Mouse (Mus musculus) liver, adult 2 months (tissue): ENCODE measurements at regions not wholly inside any gene's neighbourhood (a gene's known extent, or its start where the extent isn't known, plus 50 kb on each side); places are given as distances from the start of the nearest gene placed in this dataset.

Experiments used
- DNase-seq: peaks from one replicate; pipeline ENCODE4 v3.0.0-alpha.2; 2011; ENCODE audit warnings: low read depth, low spot score; ENCODE audit errors: extremely low read depth
- H3K27ac ChIP-seq: fragments of 200-500 bp; replicated peaks from 2 replicates; pipeline ENCODE4 v1.5.1; 2012; ENCODE audit warnings: low read depth, mild to moderate bottlenecking, control low read depth, inconsistent platforms, low read length; ENCODE audit not compliant: insufficient read depth
- H3K27me3 ChIP-seq: fragments of 200-500 bp; 2 replicates; pipeline ENCODE4 v1.6.1; 2012; ENCODE audit warnings: mild to moderate bottlenecking, moderate library complexity, low read length, inconsistent platforms; ENCODE audit not compliant: control insufficient read depth, insufficient read depth
- H3K36me3 ChIP-seq: fragments of 200-500 bp; 2 replicates; pipeline ENCODE4 v1.6.1; 2012; ENCODE audit warnings: low read length, inconsistent platforms; ENCODE audit not compliant: control insufficient read depth, insufficient read depth
- H3K4me1 ChIP-seq: fragments of 200-500 bp; 2 replicates; pipeline ENCODE4 v1.6.1; 2011; ENCODE audit warnings: low read length; ENCODE audit not compliant: control insufficient read depth, insufficient read depth
- H3K4me3 ChIP-seq: fragments of 200-500 bp; 2 replicates; pipeline ENCODE4 v1.5.1; 2011; ENCODE audit warnings: low read depth, mild to moderate bottlenecking, control low read depth, low read length, moderate library complexity; ENCODE audit not compliant: insufficient read depth
- H3K79me2 ChIP-seq: fragments of 200-500 bp; 2 replicates; pipeline ENCODE4 v1.6.1; 2012; ENCODE audit warnings: inconsistent platforms, mild to moderate bottlenecking, low read length, moderate library complexity; ENCODE audit not compliant: control insufficient read depth, insufficient read depth
- H3K9ac ChIP-seq: fragments of 200-500 bp; 2 replicates; pipeline ENCODE4 v1.6.1; 2012; ENCODE audit warnings: low read depth, mild to moderate bottlenecking, control low read depth, inconsistent platforms, low read length
- CTCF ChIP-seq: fragments of 200-500 bp; IDR thresholded peaks from 2 replicates; pipeline ENCODE4 v1.5.1; 2011; ENCODE audit warnings: low read depth, low read length, control low read depth
- POLR2A ChIP-seq: fragments of 200-500 bp; IDR thresholded peaks from 2 replicates; pipeline ENCODE4 v1.6.1; 2011; ENCODE audit warnings: low read length, control low read depth; ENCODE audit not compliant: insufficient read depth; ENCODE audit errors: extremely low read depth
- WGBS: fragments of 180-500 bp; shearing (Covaris S2); methylation state at CpG from one replicate; pipeline ENCODE4 v1.1.7; 2018; 5-methylcytosine and 5-hydroxymethylcytosine counted together

DNA sequence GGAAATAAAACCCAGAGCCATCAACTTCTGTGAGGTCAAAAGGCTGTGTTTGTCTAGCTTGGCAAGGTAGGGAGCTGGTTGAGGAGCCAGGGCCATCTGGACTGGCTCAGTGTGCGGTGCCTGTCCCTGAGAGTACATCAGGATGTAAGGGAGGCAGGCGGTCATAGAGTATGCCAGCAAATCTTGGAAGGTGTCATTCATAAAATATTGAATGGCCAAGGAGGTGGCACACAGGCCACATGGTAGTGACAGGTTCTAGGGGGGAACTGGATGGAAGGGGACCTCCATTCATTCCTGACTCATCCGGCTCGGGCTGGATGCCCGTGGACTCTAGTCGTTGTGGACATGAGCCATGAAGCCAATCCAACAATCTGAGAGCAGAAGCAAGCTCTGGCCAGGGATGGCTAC is 252.0 kb downstream of the Sipa1l2 start:
- WGBS: 20% methylated on average over 6 of the region's 6 CpGs
- TF ChIP-seq CTCF (no peak), POLR2A (no peak)

DNA sequence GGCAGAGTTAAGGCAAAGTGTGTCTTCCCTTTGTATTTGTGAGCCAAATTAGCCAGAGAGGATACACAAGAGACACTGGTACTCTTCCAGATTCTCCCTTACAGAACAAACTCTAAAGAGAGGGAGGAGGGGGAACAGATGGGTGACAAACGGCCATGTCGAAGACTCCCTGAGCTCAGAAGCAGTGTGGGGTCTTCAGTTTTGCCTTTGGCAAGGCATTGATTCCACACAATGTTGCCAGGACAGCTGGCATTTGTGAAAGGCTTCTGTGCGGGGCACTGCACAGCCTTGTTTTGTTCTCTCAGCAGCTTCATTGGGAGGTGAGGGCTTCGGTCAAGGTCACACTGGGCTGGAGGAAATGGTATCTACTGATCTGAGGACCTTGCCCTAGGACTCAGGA is 253.9 kb downstream of the Sipa1l2 start:
- Histone ChIP-seq H3K36me3 (no peaks in the 10 kb centered on the region), H3K4me3 (no peak overlapping the region), H3K27ac (no peak overlapping the region), H3K9ac (no peak overlapping the region), H3K79me2 (no peaks in the 10 kb centered on the region), H3K4me1 (peaks cover 17% of the 10 kb centered on the region), H3K27me3 (no peaks in the 10 kb centered on the region)
- 30% methylated on average over 4 of the region's 4 CpGs for WGBS
- DNase-seq: peak; percentile 86
- TF ChIP-seq POLR2A (no peak), CTCF (no peak)

More for the DNA sequence above, 252.0 kb downstream of the Sipa1l2 start:
- H3K27ac ChIP-seq: no peak overlapping the region
- H3K27me3 ChIP-seq: no peaks in the 10 kb centered on the region
- H3K4me1 ChIP-seq: peaks cover 10% of the 10 kb centered on the region
- H3K9ac ChIP-seq: no peak overlapping the region
- H3K4me3 ChIP-seq: no peak overlapping the region
- peak; percentile 92 for DNase-seq
- no peaks in the 10 kb centered on the region for H3K36me3 ChIP-seq
- no peaks in the 10 kb centered on the region for H3K79me2 ChIP-seq

- H3K4me1 ChIP-seq: peaks cover 17% of the 10 kb centered on the region
- H3K27ac ChIP-seq: no peak overlapping the region
- no peaks in the 10 kb centered on the region for H3K36me3 ChIP-seq
- TF ChIP-seq POLR2A: no peak
- no peak for TF ChIP-seq CTCF
- H3K4me3 ChIP-seq: no peak overlapping the region
- no peaks in the 10 kb centered on the region for H3K27me3 ChIP-seq
- WGBS: 83% methylated on average over 6 of the region's 6 CpGs
- H3K79me2 ChIP-seq: no peaks in the 10 kb centered on the region
- DNase-seq: no peak
- no peak overlapping the region for H3K9ac ChIP-seq
These were observed 254.6 kb downstream of the Sipa1l2 start for GRCm38 (mm10) chr8:125314996-125315395.

DNA sequence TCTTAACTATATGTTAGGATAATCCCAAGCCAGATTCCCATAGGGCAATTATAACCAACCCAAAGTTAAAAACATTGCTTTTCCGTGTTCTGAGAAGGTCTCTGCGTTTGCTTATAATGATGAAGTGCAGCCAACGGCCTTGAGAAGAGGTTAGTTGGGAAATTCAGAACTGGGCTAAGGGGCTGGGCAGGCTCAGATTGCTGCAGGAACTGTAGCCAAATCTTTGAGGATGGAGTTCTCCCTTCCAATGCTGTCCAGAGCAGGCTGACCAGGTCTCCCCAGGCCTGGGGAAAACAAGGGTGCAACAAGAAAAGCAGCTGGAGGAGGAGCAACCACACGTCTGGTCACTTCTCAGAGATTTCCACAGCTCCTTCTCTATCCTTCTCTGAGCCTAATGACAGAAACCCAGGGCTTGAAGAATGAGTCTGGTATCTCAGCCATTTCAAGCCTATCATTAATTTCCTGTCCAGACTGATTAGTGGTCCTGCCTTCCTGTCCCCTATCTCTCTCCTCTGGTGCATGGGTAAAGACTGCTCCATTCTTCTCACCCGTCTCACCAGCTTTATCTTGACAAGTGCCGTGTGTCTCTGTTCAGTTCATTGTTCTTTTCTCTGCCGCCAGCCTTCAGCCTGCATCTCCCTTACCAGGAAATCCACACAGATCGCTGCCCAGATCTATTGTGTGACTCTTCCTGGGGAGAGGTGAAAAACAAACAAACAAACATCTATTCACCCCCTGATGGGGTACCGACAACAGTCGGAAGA is 255.2 kb downstream of the Sipa1l2 start:
- Histone ChIP-seq H3K27me3 (no peaks in the 10 kb centered on the region), H3K79me2 (no peaks in the 10 kb centered on the region), H3K9ac (no peak overlapping the region), H3K27ac (no peak overlapping the region), H3K4me1 (peaks cover 17% of the 10 kb centered on the region), H3K4me3 (no peak overlapping the region), H3K36me3 (no peaks in the 10 kb centered on the region)
- WGBS: 65% methylated on average over 10 of the region's 10 CpGs
- DNase-seq: no peak
- TF ChIP-seq CTCF (no peak), POLR2A (no peak)

DNA sequence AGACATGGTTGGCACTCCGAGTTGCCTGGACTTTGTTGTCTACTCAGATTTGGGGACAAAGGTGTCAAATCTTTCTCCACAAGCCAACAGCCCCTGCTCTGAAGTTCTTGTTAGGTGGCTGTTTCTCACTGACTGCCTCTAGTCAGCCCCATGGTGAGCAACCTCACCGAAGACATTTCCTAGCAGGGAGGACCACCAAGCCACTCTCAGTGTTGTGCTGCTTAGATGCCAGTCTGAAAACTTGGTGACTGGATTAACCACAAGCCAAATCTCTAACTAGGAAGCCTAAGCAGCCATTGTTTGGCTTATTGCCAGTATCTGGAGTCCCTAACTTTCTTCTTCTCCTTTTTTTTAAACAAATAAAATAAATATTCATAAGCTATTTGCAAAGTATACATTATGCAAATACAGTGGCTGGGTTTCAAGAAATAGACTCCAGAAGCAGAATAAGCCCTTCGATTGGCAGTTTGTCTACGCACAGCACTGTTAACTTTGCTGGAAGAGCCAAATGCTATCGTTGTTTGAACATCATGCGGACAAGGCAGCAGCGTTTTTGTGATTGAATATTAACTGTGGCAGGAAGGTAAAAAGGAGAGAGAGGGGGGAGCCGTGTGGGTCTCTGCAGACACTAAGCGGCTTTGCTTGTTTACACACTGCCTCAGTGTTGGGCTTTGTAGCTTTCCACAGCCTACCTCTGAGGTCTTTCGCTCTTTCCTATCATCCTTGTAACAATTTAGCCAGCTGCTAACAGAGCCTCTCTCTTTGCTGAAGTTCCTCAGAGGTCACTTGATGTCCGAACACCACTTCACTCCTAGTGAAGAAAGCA is 257.4 kb downstream of the Disc1 start:
- Histone ChIP-seq H3K4me3 (no peak overlapping the region), H3K9ac (no peak overlapping the region), H3K79me2 (no peaks in the 10 kb centered on the region), H3K4me1 (peaks cover 16% of the 10 kb centered on the region), H3K27me3 (no peaks in the 10 kb centered on the region), H3K36me3 (no peaks in the 10 kb centered on the region), H3K27ac (no peak overlapping the region)
- TF ChIP-seq CTCF: no peak
- no peak for TF ChIP-seq POLR2A
- peak; percentile 57 for DNase-seq
- 21% methylated on average over 11 of the region's 11 CpGs for WGBS
